Mouse (Mus musculus) retina, embryonic 14.5 days (tissue): ENCODE measurements around the gene Dnajb1.
A peak's percentile ranks its signal among the peaks of the same experiment; 100 is the strongest.
"Not testable (repeated sequence)": the region's sequence is repeated elsewhere in the genome, so short reads cannot be mapped to it uniquely, and the experiment has no call there.

ENCODE experiments used
- DNase-seq: peaks from one replicate; pipeline ENCODE4 v3.0.0-alpha.2; 2015; ENCODE audit warnings: low spot score

The Dnajb1 gene

DNA sequence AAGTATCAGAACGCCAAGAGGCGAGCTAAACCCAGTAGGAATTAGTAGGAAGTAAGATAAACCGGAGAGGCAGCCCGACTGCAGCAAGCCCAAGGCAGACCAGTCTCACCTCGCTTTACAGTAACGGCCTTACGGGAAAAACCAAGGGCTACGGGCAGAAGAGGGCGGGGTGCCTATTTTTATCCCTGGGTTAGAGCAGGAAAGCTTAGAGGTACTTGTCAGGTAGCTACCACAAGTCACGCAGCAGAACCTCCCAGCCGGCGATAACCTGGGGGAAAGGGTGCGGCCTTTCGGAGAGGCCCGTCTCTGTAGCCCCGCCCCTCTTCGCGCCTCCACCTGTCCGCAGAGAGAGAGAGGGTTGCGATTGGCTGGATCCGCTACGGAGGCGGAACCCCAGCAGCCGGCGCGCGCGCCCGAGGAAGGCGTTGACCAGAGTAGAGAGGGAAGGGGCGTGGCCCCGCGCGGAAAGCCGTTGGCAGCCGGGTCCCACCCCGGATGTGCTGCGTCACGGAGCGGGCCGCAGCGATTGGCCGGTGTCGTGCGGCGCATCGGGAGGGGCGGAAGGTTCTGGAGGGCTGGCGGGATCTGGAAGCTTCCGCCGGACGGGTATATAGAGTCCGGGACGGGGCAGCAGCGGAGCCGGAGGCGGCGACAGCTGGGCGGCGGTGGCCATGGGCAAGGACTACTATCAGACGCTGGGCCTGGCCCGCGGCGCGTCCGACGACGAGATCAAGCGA is at the start of gene Dnajb1, which contains the start of gene Tecr:
Gene Dnajb1, plus strand, starts transcription at position 533 of the 737 bp plus-strand sequence.
Gene Tecr, minus strand, starts transcription at position 311 of the 737 bp plus-strand sequence.
- peak; percentile 99 for DNase-seq

DNA sequence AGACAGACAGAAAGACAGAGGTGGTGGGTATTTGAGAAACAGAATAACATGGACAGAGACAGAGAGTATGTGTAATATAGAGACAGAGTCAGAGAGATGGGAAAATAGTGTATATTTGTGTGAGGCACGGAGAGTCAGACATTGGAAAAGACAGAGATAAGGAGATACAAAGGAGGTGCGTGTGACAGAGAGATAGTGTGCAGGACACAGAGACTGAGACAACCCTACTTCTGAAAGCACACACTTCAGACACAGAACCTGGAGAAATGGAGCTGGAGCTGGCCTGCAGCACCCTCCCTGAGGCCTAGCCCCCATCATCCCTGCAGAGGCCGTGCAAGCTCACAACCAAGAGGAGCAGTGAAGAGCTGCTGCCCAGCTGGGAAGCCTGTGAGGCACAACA is 45.3 kb upstream of the Dnajb1 start:
- DNase-seq = no peak

DNA sequence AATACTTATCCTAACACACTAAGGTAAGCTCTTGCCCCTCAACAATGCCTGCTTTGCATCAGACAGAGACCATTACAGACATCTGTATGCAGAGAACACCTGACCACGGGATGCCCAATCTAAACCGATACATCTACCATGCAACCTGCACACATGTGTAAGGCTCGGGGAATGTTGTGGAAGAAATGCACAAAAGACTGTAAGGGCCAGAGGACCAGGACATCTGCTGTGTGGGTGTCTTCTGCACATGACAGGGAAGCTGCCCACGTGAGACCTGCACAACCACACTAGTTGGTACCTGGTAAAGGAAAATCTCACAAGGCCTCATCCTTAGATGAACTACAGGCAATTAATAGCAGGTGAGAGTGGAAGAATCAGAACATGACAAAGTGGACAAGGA is 44.7 kb upstream of the Dnajb1 start:
- DNase-seq = no peak

DNA sequence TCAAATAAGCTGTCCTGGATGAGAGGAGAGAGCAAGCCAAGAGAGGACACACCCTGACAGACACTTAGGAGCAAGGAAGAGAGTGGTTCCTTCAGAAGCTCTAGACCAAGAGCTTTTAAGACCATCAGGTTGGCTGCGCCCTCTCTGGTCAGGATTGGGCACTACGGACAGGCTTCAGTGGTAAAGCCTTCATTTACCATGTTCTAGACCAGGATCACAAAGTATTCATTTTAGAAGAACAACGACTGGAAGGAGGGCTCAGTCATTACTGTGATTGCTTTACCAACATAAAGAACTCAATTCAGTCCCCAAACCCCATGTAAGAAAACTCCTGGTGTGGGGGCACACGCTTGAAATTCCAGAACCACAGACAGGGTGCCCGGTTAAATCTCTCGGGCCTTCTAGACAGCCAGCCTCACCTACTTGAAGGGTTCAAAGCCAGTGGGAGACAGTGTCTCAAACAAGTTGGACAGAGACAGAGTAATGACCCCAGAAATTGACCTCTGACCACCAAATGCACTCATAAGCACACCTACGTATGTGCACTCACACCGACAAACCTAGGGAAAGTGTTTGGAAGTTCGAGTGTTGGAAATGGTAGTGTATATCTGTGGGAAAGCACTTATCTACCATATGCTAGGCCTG is 42.1 kb upstream of the Dnajb1 start:
- no peak for DNase-seq

DNA sequence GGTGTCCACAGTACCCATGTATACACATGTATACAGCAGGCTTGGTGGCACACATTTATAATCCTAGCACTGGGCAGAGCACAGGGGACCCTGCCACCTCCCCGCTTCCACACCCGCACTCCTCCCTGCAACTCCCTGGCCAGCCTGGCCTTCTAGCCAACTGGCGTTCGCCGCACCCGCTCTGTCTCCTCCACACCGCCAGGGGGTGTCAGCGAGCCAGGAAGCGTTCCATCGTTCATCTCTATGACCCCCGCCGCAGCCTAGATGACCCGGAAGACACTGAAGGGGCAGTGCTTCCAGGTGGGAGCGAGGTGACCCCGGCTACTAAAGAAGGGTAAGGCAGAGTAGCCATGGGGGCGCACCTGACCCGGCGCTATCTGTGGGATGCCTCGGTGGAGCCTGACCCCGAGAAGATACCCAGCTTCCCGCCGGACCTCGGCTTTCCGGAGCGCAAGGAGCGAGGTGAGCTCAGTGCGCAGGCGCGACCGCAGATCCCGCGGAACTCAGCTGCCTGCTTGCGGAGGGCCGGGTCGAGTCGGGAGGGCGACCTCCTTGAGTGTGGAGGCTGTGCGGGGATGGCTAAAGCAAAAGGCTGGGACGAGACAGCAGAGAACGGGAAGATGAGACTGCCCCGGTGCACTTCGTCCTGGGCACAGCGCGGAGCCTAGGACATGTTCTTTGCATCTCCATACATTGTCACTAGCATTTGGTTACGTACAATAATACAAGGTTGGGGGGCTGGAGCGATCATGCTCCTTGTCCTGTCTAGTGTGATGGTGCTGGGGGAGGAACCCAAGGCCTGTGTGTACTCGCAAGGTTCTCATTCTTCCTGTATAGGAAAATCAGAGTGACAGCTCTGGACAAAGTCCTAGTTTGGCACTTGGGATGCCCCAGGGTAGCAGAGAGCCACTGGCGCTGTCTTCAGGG is 41.3 kb upstream of the Dnajb1 start, which contains the start of gene Ndufb7:
Gene Ndufb7, plus strand, starts transcription at position 203 of the 927 bp plus-strand sequence.
- peak; percentile 95 for DNase-seq

DNA sequence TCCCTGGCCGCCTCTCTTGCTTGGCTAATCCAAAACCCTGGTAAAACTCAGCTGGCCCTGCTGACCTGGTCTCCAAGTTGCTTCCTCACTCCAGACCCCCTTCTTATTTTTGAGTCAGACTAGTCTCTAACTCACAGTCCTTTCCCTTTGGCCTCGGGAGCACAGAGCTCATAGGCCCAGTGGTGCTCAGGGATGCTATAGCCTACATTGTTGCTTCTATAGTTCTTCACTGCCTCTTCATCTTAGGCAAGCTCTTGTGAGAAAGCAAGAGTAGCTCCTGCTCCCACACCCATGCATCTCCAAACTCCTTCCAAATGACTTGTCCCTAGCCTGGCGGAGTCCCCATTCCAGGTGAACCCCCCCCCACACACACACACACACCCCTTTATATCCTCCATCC is 40.3 kb upstream of the Dnajb1 start:
- no peak for DNase-seq

DNA sequence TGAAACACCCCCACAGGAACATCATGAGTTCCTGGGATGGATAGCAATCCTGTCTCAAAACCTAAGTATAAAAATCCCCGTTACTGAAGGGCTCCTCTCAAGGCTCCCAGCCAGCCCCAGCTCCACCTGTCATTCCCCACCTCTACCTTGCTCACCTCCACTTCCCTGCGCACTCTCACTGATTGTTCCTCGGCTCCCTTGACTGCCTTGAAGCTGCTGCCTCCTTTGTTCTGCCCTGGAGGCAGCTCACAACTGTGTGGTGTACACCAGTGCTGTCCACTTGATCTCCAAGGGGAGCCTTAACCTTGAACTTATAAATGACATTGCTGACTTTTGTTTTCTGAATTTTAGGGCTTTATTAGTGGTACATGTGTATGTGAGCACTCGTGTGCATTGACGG is 39.9 kb upstream of the Dnajb1 start:
- DNase-seq = no peak

DNA sequence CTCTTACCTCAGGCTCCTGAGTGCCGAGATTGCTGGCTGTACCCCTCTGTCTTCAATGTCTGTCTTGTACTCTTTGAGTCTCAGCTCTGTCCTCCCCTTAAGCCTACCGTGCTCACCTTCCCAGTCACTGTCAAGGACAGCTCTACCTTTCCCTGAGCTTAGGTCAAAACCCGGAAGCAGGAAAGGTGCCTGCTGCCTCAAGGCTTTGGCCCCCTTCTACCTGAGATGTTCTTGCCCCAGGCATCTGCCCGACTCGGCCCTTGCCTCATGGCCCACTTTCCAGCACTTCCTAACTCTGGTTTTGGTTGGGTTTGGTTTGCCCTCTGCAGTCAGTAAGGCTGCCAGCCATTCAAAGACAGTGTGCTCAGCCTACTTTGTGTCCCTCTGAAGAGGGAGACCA is 39.2 kb upstream of the Dnajb1 start:
- no peak for DNase-seq

DNA sequence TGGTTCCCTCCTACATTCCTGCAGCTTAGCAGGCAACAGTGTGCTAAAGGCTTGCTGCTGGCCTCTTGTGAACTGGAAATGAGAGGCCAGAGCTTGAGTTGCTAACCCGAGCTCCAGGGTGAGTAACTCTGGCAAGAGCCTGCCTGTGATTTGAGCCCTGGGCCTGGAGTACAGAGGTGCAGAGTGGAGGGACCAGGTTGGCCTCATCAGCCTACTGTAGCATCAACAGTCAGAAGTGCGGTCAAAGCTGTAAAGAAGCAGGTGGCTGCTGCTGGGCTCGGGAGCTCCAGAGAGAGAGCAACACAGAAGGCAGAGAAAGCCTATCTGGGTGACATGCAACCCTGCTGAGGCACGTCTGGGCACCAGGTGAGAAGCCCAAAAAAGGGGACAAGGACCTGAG is 38.8 kb upstream of the Dnajb1 start:
- no peak for DNase-seq

DNA sequence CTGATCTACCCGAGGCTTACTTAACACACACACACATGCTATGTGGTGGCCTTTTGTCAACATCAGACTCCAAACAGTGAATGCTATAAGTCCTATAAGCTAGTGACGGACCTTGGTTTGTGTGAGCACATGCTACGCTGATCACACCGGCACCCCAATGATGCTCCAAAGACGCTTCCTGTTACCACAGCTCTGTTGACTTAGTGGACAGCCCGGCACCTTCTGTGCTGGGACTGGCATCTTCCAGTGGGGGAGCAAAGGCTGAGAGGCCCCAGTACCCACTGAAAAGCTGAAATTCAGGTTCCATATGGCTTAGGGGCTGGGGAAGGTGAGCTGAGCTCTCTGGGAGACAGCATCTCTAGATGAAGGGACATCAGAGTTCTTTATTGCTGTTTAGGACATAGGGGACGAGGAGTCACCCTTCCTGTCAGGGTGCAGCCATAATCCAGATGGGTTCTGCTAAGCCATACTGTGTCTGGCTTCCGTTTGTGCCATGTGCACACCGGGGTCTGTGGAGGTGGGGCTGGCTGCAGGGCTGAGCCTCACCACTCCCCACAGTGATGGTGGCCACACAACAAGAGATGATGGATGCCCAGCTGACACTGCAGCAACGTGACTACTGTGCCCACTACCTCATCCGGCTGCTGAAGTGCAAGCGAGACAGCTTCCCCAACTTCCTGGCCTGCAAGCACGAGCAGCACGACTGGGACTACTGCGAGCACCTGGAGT is 37.6 kb upstream of the Dnajb1 start:
- no peak for DNase-seq

DNA sequence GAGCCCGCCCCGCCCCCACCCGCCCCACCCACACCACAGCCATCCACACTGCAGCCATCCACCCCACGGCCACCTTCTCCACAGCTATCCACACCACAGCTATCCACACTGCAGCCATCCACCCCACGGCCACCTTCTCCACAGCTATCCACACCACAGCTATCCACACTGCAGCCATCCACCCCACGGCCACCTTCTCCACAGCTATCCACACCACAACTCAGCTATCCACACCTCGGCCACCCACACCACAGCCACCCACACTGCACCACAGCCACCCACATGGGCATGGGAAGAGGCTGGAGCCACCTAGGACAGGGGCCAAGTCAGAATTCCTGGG is 37.0 kb upstream of the Dnajb1 start:
- DNase-seq = not testable (repeated sequence)

DNA sequence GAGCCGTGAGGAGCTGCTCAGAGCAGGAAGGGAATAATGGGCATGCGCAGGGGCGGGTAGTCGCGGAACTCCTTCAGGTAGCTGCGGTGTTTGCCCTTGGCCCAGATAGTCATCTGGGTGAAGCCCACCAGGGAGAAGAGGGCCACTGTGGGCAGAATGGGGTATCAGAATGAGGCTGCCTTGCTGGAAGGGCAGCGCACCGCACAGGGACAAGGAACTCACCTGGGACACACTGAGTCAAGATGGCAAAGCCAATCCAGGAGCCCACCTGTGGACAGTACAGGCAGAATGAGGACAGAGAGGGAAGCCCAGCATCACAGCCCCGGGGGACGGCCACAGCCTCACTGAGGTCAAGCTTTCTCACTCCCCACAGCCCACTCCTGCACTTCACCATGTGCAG is 36.2 kb upstream of the Dnajb1 start:
- no peak for DNase-seq

DNA sequence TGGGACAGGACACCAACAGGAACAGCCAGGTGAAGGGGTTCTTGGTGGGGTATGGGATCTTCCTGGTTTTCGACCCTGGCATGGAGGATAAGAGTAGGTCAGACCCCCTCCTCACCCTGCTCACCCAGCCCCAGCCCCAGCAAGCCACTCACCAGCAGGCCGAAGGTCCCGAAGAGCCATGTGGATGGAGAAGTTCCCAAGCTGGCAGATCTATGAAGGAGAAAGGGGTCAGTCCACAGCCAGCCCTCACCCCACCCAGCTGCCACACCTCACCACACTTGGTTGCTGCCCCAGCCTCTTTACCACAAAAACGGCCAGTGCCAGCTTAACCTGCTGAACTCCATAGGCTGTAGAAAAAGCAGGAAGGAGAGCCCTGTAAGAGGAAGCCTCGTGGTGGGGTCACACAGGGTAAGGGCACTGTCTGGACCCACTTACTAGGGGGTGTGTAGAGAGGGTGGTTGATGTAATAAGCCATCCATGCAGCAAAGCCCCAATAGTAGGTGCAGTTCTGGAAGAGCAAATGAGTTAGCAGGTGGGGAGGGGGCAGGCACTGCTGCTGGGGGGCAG is 35.7 kb upstream of the Dnajb1 start:
- DNase-seq = no peak

DNA sequence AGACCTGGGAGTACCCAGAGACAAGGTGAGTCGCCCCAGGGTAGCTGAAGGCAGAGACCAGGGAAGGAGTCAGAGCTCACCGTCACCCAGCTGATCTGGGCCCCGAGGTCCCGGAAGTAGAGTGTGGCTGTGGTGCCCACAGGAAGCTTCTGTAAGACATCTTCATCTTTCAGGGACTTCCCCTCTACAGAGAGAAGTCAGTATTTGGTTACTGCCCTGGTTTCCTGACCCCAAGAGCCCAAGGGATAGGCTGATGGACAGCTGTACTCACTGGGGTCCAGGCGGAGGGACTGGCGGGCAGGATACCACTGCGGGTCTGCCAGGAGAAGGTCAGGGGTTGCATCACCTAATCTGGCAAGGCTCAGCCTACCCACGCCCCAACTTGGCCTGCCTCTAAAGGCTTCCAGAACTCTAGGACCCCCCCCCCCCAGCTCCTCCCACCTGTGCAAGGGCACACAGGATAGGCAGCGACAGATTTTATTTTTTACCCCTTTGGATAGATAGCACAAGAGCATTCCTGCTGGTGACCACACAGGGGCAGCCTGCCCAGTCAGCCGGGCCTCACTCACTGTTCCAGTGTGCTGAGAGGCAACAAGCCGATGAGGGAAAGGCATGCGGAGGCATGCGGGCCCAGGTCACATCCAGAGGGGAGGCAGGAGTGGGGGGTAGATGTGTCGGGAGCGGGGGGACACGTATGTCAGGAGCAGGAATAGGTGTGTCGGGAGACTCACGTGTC is 34.7 kb upstream of the Dnajb1 start:
- DNase-seq = no peak

DNA sequence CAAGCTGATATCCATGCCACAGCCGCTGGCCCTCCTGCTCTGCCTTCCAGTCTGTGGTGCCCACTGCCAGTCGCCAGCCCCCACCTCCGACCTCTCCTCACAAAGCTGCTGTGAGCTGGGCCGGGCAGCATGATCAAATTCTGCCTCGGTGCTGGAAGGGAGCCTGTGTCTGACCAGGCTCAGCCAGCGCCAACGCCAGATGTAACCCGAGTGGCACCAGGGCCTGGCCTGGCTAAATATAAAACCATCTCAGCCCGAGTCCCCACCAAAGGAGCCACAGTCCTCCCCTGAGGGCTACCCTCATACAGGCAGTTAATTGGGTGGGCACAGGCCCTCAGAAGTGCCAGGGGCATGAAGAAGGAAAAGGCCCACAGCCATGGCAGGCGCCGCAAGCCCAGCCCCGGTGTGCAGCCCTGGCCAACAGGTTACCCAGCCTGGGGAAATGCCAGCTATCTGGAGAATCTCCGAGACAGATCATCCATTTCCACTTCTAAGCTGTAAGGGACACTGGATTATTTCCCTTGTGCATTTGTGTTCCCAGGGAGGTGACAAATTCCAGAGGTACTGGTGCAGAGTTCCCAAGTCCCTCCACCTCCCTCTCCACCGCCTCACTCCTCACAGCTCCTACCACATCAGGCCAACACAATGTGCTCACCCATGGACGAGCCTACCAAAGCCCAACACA is 33.2 kb upstream of the Dnajb1 start:
- no peak for DNase-seq

DNA sequence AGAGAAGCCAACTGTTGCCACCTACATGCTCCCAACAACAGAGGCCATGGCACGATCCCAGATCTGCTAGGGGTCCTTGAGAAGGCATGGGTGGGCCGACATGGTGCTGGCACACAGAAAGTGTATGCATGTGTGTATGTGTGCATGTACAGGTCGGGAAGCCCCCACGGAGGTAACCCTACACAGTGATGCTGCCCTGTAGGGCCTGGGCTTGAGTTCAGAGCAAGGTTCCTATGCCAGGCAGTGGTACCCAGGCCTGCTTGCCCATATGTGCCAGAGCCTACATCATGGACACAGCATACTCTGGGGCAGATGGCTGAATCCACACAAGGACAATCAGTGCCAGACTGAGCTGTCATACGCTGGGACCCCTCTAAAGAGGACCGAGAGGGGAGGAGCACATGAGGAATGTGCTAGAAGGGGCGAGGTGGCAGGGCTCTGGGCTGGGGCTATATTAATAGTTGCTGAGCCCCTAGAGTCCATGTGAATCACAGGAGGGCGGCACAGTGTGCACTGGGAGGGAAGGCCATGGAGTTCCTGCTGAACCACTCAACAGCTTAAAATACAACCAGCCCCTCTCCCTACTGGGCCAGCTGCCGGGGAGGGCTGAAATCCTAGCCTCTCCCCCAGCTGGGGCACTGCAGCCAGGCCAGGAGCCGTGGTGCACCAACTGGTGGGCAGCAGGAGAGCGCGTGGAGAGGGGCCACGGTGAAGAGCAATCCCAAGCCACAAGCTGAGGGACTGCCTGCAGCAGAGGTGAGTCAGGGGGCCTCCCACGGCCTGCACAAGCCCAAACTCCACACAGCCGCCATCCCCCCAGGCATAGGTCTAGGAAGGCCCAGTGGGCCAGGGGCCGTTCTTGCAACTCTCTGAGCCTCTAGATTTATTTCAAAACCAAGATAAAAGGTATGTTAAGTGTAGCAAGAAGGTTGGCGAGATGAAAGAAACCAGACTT is 32.2 kb upstream of the Dnajb1 start:
- no peak for DNase-seq

DNA sequence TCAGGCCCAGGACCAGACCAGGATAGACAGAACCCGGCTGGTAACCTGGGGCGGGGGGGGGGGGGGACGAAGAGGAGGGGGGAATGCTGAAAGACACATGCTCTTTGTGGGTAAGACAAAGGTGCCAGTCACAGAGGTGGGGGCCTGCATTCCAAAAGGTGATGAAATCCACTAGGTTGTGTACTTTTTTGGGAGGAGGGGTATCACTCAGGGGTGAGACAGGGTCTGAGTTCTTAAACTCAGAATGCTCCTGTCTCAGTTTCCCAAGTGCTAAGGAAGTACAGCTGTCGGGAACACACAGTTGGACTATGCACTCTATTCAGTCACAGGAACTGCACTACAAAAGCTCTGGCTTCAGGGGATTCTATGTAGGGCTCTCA is 31.5 kb upstream of the Dnajb1 start:
- DNase-seq = no peak

DNA sequence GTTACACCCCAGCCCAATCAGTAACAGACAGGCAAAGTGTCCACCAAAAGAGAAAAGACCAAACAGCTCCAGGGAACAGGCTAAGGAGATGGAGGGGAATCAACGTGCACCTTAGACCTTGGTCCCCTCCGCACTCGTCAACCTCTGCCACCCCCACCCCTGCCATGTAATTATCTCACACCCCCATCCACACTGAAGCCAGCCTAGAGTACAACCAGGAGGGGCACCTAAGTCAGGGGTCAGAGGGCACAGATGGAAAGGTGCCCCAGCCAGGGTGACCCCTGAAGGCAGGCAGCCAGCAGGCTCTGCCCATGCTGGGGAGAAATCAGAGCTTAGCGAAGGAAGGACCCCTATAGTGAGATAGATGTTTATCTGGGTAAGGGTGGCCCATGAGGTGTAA is 31.1 kb upstream of the Dnajb1 start:
- no peak for DNase-seq

DNA sequence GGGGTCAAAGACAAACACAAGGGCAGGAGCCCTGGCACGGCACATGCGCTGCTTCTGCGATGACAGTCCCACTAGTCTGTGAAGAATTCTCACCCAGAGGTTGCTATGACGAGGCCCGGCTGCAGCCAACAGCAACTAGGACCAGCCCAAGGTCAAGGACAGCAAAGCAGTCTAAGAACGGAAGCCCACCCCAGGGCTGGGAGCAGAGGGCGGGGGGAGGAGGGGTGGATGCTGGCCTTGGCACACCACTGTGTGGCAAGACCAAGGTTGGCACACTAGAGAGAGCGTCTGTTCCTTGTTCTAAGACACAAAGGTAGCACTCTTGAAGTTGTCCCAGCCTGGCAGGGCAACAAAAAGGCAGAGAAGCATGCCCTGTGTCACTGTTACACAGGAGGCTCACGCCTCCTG is 30.6 kb upstream of the Dnajb1 start:
- no peak for DNase-seq
